Mouse (Mus musculus) layer of hippocampus, adult 6 months (tissue): ENCODE data around the gene Tshz2. TPM values are rescaled to one million over a fixed set of nuclear protein-coding genes. Genes with fewer than 3 reads are reported as not detected.

ENCODE experiments used
- long read RNA-seq, 2 experiments: library from polyadenylated mRNA; unstranded; transcript quantifications; one replicate each; pipeline ENCODE4 v2.0.0; 2019 to 2020
- polyA plus RNA-seq: library from polyadenylated mRNA; unstranded; fragments of <200 nt; fragmentation: Nextera tagmentation; gene quantifications from 2 replicates; pipeline ENCODE4 v1.2.3, GENCODE M21; 2021

Gene Tshz2
- polyA plus RNA-seq, result 8.8 and 11.0 TPM in 2 replicates
- long read RNA-seq, experiment 1, partial matches to known transcripts, result 1 of 25 reads
- long read RNA-seq, experiment 1, other reads (novel, unspliced or antisense), result 22 of 25 reads
- long read RNA-seq, experiment 2, transcript Tshz2-205 (2 exons, 3,116 nt), result minor isoform, 6 of 37 reads
- long read RNA-seq, experiment 2, transcript Tshz2-204 (2 exons, 1,111 nt), result major isoform, 8 of 37 reads
- long read RNA-seq, experiment 2, partial matches to known transcripts, result 5 of 37 reads
- long read RNA-seq, experiment 2, other reads (novel, unspliced or antisense), result 16 of 37 reads

DNA sequence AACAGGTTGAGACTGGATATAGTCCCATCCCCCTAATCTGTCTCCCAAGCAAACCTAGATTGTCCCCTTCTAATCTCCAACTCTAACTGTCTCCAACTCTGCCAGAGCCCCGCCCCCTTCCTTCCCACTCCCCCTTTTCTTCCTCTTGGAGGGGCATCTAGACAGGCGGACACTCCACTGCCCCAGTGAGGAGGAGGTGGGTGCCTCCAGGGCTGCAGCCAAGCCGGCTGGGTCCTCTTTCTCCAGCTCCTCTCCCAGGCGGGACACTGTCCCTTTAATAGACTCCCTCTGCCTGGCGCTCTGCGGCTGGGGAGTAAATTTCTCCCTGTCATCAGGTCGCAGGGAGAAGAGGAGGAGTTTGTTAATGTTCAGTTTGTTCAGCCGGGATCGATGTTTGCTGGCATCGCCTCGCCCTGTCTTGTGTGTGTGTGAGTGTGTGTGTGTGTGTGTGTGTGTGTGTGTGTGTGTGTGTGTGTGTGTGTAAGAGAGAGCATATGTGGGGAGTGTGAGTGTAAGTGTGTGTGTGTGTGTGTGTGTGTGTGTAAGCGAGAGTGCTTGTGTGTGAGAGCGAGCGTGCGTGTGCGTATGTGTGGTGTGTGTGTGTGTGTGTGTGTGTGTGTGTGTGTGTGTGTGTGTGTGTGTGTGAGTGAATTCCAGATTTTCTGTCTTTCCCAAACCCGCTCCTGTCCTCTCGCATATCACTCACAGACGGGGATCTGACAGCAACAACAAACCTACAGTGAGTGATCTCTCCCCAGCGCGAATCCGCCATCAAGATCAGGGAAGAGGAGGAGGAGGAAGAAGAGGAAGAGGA is at the start of gene Tshz2:
Gene Tshz2, plus strand, starts transcription at position 676 of the 814 bp plus-strand sequence.

DNA sequence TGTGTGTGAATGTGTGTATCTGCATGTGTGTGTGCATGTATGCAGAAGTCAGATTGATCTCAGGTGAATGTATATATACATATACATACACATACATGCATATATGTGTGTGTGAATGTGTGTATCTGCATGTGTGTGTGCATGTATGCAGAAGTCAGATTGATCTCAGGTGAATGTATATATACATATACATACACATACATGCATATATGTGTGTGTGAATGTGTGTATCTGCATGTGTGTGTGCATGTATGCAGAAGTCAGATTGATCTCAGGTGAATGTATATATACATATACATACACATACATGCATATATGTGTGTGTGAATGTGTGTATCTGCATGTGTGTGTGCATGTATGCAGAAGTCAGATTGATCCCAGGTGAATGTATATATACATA is 45.2 kb upstream of the Tshz2 start, which contains the start of gene Gm11011:
Gene Gm11011, minus strand, starts transcription at position 101 of the 400 bp plus-strand sequence.

Other genes with a start within 250 kb of the Tshz2 start
- gene Gm11011, start 45.3 kb upstream of the Tshz2 start, polyA plus RNA-seq, result not detected in 2 replicates